Mouse (Mus musculus) ES-E14 (cell line): ENCODE measurements around the gene Fndc1. TPM values are rescaled to one million over a fixed set of nuclear protein-coding genes. Genes with fewer than 3 reads are reported as not detected.
A peak's percentile ranks its signal among the peaks of the same experiment; 100 is the strongest.

Experiments
- DNase-seq: peaks from one replicate; pipeline ENCODE4 v3.0.0-alpha.2; 2013; ENCODE audit warnings: low read depth, low spot score
- H3K27ac ChIP-seq: 2 replicates; pipeline ENCODE4 v1.5.1; 2012; ENCODE audit warnings: low read depth, mild to moderate bottlenecking, low read length, moderate library complexity, mixed read lengths; ENCODE audit not compliant: poor library complexity, insufficient read depth, severe bottlenecking
- H3K36me3 ChIP-seq: 2 replicates; pipeline ENCODE4 v1.6.1; 2012; ENCODE audit warnings: mild to moderate bottlenecking, low read length, moderate library complexity, mixed read lengths; ENCODE audit not compliant: control insufficient read depth, poor library complexity, insufficient read depth, severe bottlenecking
- H3K4me1 ChIP-seq, 2 experiments: fragments of 150-350 bp in 1 of 2; sonication (generic) in 1 of 2; 2 replicates each; pipeline ENCODE4 v1.6.1; 2012; ENCODE audit warnings: low read length in 2 of 2, mild to moderate bottlenecking in 1 of 2, mixed read lengths in 1 of 2; ENCODE audit not compliant: control insufficient read depth in 2 of 2, insufficient read depth in 2 of 2, poor library complexity in 1 of 2
- H3K4me3 ChIP-seq, 2 experiments: fragments of 150-350 bp in 1 of 2; sonication (generic) in 1 of 2; 2 replicates each; pipeline ENCODE4 v1.5.1; 2012; ENCODE audit warnings: low read length in 2 of 2, low read depth in 1 of 2, mild to moderate bottlenecking in 1 of 2, mixed read lengths in 1 of 2; ENCODE audit not compliant: insufficient read depth in 1 of 2, poor library complexity in 1 of 2, severe bottlenecking in 1 of 2
- H3K9ac ChIP-seq: 2 replicates; pipeline ENCODE4 v1.6.1; 2012; ENCODE audit warnings: low read depth, mild to moderate bottlenecking, low read length, mixed read lengths; ENCODE audit not compliant: poor library complexity, insufficient read depth, severe bottlenecking
- H3K9me3 ChIP-seq: fragments of 150-350 bp; sonication (generic); 2 replicates; pipeline ENCODE4 v1.6.1; 2012; ENCODE audit warnings: low read depth, mild to moderate bottlenecking, low read length; ENCODE audit not compliant: control insufficient read depth, insufficient read depth
- CHD2 ChIP-seq: IDR thresholded peaks from 2 replicates; pipeline ENCODE4 v1.6.1; 2014; ENCODE audit warnings: mild to moderate bottlenecking, low read depth, low read length, inconsistent platforms
- HCFC1 ChIP-seq: IDR thresholded peaks from 2 replicates; pipeline ENCODE4 v1.6.1; 2012; ENCODE audit warnings: low read length, inconsistent platforms, borderline replicate concordance; ENCODE audit not compliant: insufficient read depth
- MAFK ChIP-seq: IDR thresholded peaks from 2 replicates; pipeline ENCODE4 v1.6.1; 2014; ENCODE audit warnings: mild to moderate bottlenecking, low read depth, low read length, inconsistent platforms; ENCODE audit not compliant: insufficient read depth
- ZC3H11A ChIP-seq: IDR thresholded peaks from 2 replicates; pipeline ENCODE4 v1.6.1; 2012; ENCODE audit warnings: low read depth, mild to moderate bottlenecking, inconsistent platforms, low read length, borderline replicate concordance
- ZNF384 ChIP-seq: IDR thresholded peaks from 2 replicates; pipeline ENCODE4 v1.6.1; 2012; ENCODE audit warnings: low read depth, low read length, inconsistent platforms
- in situ Hi-C, 2 experiments: fragments of 600-800 bp; cut with MboI; formaldehyde crosslinking; loops; one replicate each; pipeline ENCODE4 v1.15.1; 2025; ENCODE audit warnings: low sequenced_read_pairs in 2 of 2, inconsistent platforms in 1 of 2; ENCODE audit not compliant: unreplicated experiment in 2 of 2
- total RNA-seq: library from RNA; depleted of rRNA; stranded (reverse); fragments of 300-350 nt; gene quantifications from 2 replicates; pipeline ENCODE4 v1.2.3, GENCODE M21; 2012

Fndc1 gene
- total RNA-seq, 1 experiment = 1.3 TPM

GRCm38 (mm10) chr17:7851979-7852378 lies 24.9 kb upstream of the Fndc1 start:
- in situ Hi-C loops = no loop called here
- H3K9me3 ChIP-seq = no peaks in the 10 kb centered on the region; the same call in 1 of the 2 replicates
- H3K4me3 ChIP-seq = no peak overlapping the region
- TF ChIP-seq HCFC1 = no peak
- no peak for TF ChIP-seq MAFK
- no peak for TF ChIP-seq CHD2
- no peak overlapping the region for H3K9ac ChIP-seq
- no peaks in the 10 kb centered on the region for H3K4me1 ChIP-seq
- H3K36me3 ChIP-seq = no peaks in the 10 kb centered on the region
- DNase-seq = no peak
- no peak overlapping the region for H3K27ac ChIP-seq

DNA sequence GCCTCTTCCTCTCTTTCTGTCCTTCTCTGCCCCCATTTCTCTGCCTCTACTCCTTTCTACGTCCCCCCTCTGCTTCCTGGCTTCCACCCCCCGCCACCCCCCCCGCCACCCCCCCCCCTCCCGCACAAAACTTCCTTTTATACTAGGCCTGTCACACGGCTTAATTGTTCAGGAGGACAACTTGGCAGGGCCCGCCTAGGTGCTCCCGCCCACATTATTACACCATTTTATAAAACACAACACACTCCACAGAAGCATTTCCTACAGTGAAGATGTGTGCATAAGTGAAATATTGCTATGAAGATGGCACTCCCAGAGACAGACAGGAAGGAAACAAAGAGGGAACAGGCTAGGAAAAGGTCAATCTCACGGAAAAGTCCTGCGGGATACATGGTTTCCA lies 24.4 kb upstream of the Fndc1 start:
- no peak overlapping the region for H3K4me3 ChIP-seq
- no peak overlapping the region for H3K9ac ChIP-seq
- no peak for DNase-seq
- no peaks in the 10 kb centered on the region for H3K36me3 ChIP-seq
- H3K27ac ChIP-seq = no peak overlapping the region
- no peaks in the 10 kb centered on the region for H3K4me1 ChIP-seq
- no peak for TF ChIP-seq ZC3H11A
- no peak for TF ChIP-seq CHD2
- TF ChIP-seq MAFK = no peak
- TF ChIP-seq HCFC1 = no peak
- no peak for TF ChIP-seq ZNF384
- in situ Hi-C loops = no loop called here
- H3K9me3 ChIP-seq = no peaks in the 10 kb centered on the region; the same call in 1 of the 2 replicates

DNA sequence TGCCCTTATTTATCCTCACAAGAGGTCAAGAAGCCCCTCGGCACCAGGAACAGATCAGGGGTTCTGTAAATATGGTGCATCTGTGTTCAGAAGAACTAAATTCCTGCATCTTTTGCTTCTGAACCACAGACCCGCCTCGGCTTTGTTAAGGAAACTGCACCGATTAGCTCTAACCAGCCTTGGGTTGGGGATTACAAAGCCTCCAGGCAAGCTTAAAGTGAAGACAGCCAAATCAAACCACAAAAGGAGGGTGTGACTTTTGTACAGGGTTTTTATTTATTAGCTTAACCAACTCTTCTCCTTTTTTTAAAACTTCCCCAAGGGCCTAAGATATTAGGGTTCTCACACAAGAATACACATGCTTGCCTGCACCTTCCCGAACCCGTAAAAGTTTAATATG lies 23.1 kb upstream of the Fndc1 start:
- in situ Hi-C loops = no loop called here
- Histone ChIP-seq H3K36me3 (no peaks in the 10 kb centered on the region), H3K27ac (no peak overlapping the region)

DNA sequence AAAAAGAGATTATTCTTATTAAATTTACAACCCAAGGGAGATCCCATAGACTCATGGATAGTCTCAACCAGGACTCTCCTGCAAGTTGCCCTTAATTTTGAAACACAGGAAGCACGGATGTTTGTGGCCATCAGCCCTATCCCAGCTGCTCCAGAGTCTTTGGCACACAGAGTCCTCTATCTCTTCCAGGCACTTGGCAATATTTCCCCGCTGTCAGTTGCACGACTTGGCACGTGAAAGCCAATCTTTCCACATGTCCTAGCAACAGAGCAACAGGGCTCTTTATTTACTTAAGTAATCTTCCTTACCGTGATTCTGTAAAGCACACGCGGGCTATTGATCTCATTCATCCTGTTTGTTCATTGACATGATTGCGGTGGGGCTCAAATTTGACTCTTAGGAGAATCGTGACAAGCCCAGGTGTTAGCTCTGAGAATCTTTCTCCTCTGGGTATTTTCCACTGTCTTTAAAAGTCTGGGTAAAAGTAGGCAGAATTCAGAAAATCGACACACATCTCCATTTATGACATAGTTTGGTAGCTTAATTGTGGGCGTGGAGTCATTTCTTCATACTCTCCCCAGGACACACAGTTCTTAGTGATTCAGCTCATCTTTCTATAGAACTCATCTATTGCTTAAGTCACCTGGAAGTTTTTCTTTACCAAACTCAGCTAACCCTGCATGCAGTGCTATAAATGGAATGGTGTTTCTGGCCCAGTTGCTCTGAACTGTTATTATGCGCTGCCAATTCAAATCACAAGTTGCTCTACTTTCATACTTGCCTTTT lies 13.6 kb upstream of the Fndc1 start:
- H3K36me3 ChIP-seq = no peaks in the 10 kb centered on the region
- no peak overlapping the region for H3K27ac ChIP-seq
- no peak for TF ChIP-seq CHD2
- no peak for TF ChIP-seq HCFC1
- TF ChIP-seq MAFK = no peak
- TF ChIP-seq ZC3H11A = no peak
- TF ChIP-seq ZNF384 = no peak
- in situ Hi-C loops = no loop called here
- H3K4me3 ChIP-seq = no peak overlapping the region
- no peaks in the 10 kb centered on the region for H3K4me1 ChIP-seq
- no peak for DNase-seq
- H3K9me3 ChIP-seq = no peaks in the 10 kb centered on the region
- no peak overlapping the region for H3K9ac ChIP-seq

More for the DNA sequence above, 23.1 kb upstream of the Fndc1 start:
- TF ChIP-seq ZNF384 (no peak), ZC3H11A (no peak), CHD2 (no peak), MAFK (no peak), HCFC1 (no peak)
- DNase-seq = no peak
- no peaks in the 10 kb centered on the region; the same call in 1 of the 2 replicates for H3K9me3 ChIP-seq
- no peak overlapping the region for H3K9ac ChIP-seq
- no peaks in the 10 kb centered on the region for H3K4me1 ChIP-seq
- no peak overlapping the region for H3K4me3 ChIP-seq

- DNase-seq = no peak
- in situ Hi-C loops = no loop called here
- H3K9ac ChIP-seq = no peak overlapping the region
- H3K27ac ChIP-seq = no peak overlapping the region
- TF ChIP-seq MAFK (no peak), ZNF384 (no peak), CHD2 (no peak), HCFC1 (no peak), ZC3H11A (no peak)
- no peaks in the 10 kb centered on the region for H3K9me3 ChIP-seq
- H3K4me3 ChIP-seq = peak overlapping the region in 1 of 2 experiments; percentile 65; a peak in 1 of 4 replicates
- H3K4me1 ChIP-seq = peaks cover 0 to 2% of the 10 kb centered on the region in 2 experiments; a peak in 2 of 4 replicates
- H3K36me3 ChIP-seq = no peaks in the 10 kb centered on the region
Measured at GRCm38 (mm10) chr17:7827586-7827985, 484 bp upstream of the Fndc1 start.
